Mouse (Mus musculus) liver, embryonic 11.5 days (tissue): ENCODE data around the gene Wfikkn2. TPM values are rescaled to one million over a fixed set of nuclear protein-coding genes. Genes with fewer than 3 reads are reported as not detected.

Experiments used
- ATAC-seq: fragments of 200-750 bp; cut with Nextera tagmentation; replicated peaks from 2 replicates; pipeline ENCODE4 v1.8.0; 2017; ENCODE audit warnings: moderate number of reproducible peaks, mild to moderate bottlenecking, moderate TSS enrichment, moderate library complexity; ENCODE audit not compliant: low FRiP score
- DNase-seq: peaks from one replicate; pipeline ENCODE4 v3.0.0-alpha.2; 2017; ENCODE audit warnings: low spot score
- H3K27ac ChIP-seq: fragments of 300-500 bp; sonication (generic); 2 replicates; pipeline ENCODE4 v1.5.1; 2014; ENCODE audit warnings: mild to moderate bottlenecking, low read depth, low read length, control low read depth
- H3K27me3 ChIP-seq: fragments of 300-500 bp; sonication (generic); replicated peaks from 2 replicates; pipeline ENCODE4 v1.6.1; 2014; ENCODE audit warnings: low read length, mixed read lengths; ENCODE audit not compliant: control insufficient read depth, insufficient read depth
- H3K36me3 ChIP-seq: fragments of 300-500 bp; sonication (generic); 2 replicates; pipeline ENCODE4 v1.6.1; 2014; ENCODE audit warnings: mild to moderate bottlenecking, low read length, moderate library complexity, mixed read lengths; ENCODE audit not compliant: control insufficient read depth, insufficient read depth
- H3K4me1 ChIP-seq: fragments of 300-500 bp; sonication (generic); replicated peaks from 2 replicates; pipeline ENCODE4 v1.6.1; 2014; ENCODE audit warnings: low read length, mixed read lengths; ENCODE audit not compliant: control insufficient read depth, insufficient read depth
- H3K4me2 ChIP-seq: fragments of 300-500 bp; sonication (generic); 2 replicates; pipeline ENCODE4 v1.6.1; 2014; ENCODE audit warnings: mild to moderate bottlenecking, control low read depth, moderate library complexity
- H3K4me3 ChIP-seq: fragments of 300-500 bp; sonication (generic); 2 replicates; pipeline ENCODE4 v1.5.1; 2014; ENCODE audit warnings: low read depth, low read length, control low read depth
- H3K9ac ChIP-seq: fragments of 300-500 bp; sonication (generic); 2 replicates; pipeline ENCODE4 v1.6.1; 2014; ENCODE audit warnings: low read depth, low read length, control low read depth
- H3K9me3 ChIP-seq: fragments of 300-500 bp; sonication (generic); 2 replicates; pipeline ENCODE4 v1.6.1; 2016; ENCODE audit warnings: low read length, inconsistent platforms, mixed read lengths; ENCODE audit not compliant: control insufficient read depth
- WGBS: fragments of 180-500 bp; shearing (Covaris S2); extraction: QIAGEN DNeasy Blood & Tissue Kit; methylation state at CpG from one replicate; pipeline ENCODE4 v1.1.7; 2014; 5-methylcytosine and 5-hydroxymethylcytosine counted together
- polyA plus RNA-seq: library from polyadenylated mRNA; unstranded; fragments of >200 nt; fragmentation: Nextera tagmentation; extraction: Ambion mirVana; gene quantifications from 2 replicates; pipeline ENCODE4 v1.2.1, GENCODE M21; 2014

Wfikkn2 gene
- polyA plus RNA-seq, 1 experiment from 2014 or later = 0.36 TPM

DNA sequence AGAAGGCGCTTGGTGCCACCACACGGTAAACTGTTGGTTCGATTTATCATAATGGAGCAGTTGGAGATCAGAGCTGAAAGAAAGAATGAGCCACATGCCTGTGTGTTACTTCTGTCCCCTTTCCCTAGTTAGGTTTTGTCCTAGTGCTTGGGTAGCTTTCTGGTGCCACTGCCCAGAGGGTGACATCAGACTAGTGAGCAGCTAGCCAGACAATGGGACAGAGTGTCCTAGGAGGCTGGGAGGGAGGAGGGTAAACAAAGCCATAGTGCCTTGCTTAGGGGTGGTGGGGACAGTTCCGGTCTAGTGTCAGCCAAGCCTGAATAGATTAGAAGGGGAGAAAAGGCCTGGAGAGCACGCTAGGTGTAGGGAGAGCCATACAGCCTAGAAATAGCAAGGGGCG, 12.4 kb downstream of the Wfikkn2 start:
- Histone ChIP-seq H3K4me1 (peaks cover 28% of the 10 kb centered on the region), H3K9me3 (no peaks in the 10 kb centered on the region), H3K4me2 (no peak overlapping the region), H3K4me3 (no peak overlapping the region), H3K36me3 (no peaks in the 10 kb centered on the region), H3K27ac (no peak overlapping the region), H3K27me3 (no peaks in the 10 kb centered on the region), H3K9ac (no peak overlapping the region)
- ATAC-seq = no peak
- DNase-seq = no peak
- WGBS = 78% methylated on average over 6 of the region's 6 CpGs

- H3K4me3 ChIP-seq = no peak overlapping the region
- H3K36me3 ChIP-seq = no peaks in the 10 kb centered on the region
- ATAC-seq (no peak), DNase-seq (no peak)
- H3K4me1 ChIP-seq = peaks cover 28% of the 10 kb centered on the region
- no peaks in the 10 kb centered on the region for H3K27me3 ChIP-seq
- no peak overlapping the region for H3K27ac ChIP-seq
- no peaks in the 10 kb centered on the region for H3K9me3 ChIP-seq
- 76% methylated on average over 19 of the region's 19 CpGs for WGBS
- H3K4me2 ChIP-seq = no peak overlapping the region
- H3K9ac ChIP-seq = no peak overlapping the region
Measured at GRCm38 (mm10) chr11:94231821-94232552, 13.8 kb downstream of the Wfikkn2 start.

DNA sequence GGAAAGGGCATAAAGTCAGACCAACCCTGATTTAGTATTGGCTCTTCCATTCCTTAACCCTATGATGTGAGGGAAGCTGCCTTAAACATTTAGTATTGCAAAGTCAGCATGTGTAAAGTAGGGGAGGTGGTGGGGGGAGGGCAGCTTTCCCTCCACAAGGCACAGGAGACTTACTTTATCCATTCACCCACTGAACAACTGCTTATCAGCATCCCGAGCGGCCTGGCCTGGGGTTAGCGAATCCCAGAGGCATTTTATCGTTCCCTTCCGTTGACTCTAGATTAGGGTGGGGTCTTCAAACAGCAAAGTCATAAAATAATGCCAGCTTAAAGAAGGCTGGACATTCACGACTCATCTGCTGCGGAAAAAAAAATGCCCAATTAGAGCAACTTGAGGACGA, 15.6 kb downstream of the Wfikkn2 start:
- Histone ChIP-seq H3K4me2 (peak overlapping the region; percentile 23), H3K4me1 (peaks cover 23% of the 10 kb centered on the region), H3K36me3 (no peaks in the 10 kb centered on the region), H3K27me3 (no peaks in the 10 kb centered on the region), H3K27ac (no peak overlapping the region), H3K9me3 (no peaks in the 10 kb centered on the region), H3K4me3 (no peak overlapping the region), H3K9ac (no peak overlapping the region)
- DNase-seq (no peak), ATAC-seq (peak; percentile 65)
- whole genome bisulfite sequencing = 36% methylated on average over 8 of the region's 8 CpGs

- 90% methylated on average over 5 of the region's 5 CpGs for WGBS
- DNase-seq (no peak), ATAC-seq (no peak)
- peaks cover 20% of the 10 kb centered on the region for H3K4me1 ChIP-seq
- no peak overlapping the region for H3K4me2 ChIP-seq
- no peak overlapping the region for H3K27ac ChIP-seq
- no peaks in the 10 kb centered on the region for H3K9me3 ChIP-seq
- no peaks in the 10 kb centered on the region for H3K27me3 ChIP-seq
- H3K4me3 ChIP-seq = no peak overlapping the region
- no peak overlapping the region for H3K9ac ChIP-seq
- no peaks in the 10 kb centered on the region for H3K36me3 ChIP-seq
Measured at GRCm38 (mm10) chr11:94229207-94229960, 16.4 kb downstream of the Wfikkn2 start.

DNA sequence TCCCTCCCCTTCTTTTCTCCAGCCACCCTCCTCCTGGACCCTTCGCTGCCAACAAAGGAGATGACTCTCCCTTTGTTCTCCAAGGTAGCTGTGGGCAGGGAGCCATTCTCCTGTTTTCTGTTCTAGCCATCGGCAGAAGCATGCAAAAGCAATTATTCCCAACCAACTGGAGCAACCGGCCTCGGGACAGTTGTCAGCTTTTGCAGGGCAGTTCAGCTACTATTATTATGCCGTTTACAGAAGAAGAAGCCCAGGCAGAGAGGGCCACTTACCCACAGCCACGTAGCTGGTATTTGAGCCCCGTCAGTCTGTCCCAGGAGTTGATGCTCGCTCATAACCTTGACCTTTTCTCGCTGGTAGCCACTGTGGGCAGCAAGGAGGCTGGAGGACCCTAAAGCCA, 17.4 kb downstream of the Wfikkn2 start:
- Histone ChIP-seq H3K4me3 (no peak overlapping the region), H3K27ac (no peak overlapping the region), H3K36me3 (no peaks in the 10 kb centered on the region), H3K9me3 (no peaks in the 10 kb centered on the region), H3K4me2 (no peak overlapping the region), H3K9ac (no peak overlapping the region), H3K4me1 (peaks cover 20% of the 10 kb centered on the region), H3K27me3 (no peaks in the 10 kb centered on the region)
- DNase-seq (no peak), ATAC-seq (no peak)
- 69% methylated on average over 9 of the region's 9 CpGs for WGBS

- peak; percentile 48 for ATAC-seq
- Histone ChIP-seq H3K27me3 (no peaks in the 10 kb centered on the region), H3K27ac (no peak overlapping the region), H3K9ac (no peak overlapping the region), H3K9me3 (no peaks in the 10 kb centered on the region), H3K4me2 (no peak overlapping the region), H3K36me3 (no peaks in the 10 kb centered on the region), H3K4me1 (peaks cover 16% of the 10 kb centered on the region), H3K4me3 (no peak overlapping the region)
- WGBS = 33% methylated on average over 7 of the region's 7 CpGs
- no peak for DNase-seq
Measured at GRCm38 (mm10) chr11:94225985-94226384, 19.8 kb downstream of the Wfikkn2 start.

DNA sequence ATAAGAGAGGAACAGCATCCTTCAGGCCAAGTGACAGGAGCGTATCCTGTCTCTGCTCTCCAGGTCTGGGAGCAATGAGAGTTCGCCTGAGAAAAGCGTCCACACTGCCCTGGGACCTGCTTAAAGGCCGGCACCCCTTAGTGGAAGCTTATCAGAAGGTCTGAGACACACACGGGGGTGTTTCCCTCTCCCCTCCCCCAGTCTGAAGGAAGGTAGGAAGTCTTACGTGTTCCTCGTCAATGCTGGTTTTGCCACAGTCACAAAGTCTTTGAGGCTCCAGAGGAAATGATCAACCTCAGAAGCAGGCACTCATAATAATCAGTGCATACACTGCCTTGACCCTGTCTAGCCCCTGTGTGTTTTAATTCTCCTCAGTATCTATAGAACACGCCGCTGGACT, 22.3 kb downstream of the Wfikkn2 start:
- WGBS = 60% methylated on average over 9 of the region's 9 CpGs
- ATAC-seq (no peak), DNase-seq (no peak)
- H3K27me3 ChIP-seq = no peaks in the 10 kb centered on the region
- H3K9ac ChIP-seq = no peak overlapping the region
- no peak overlapping the region for H3K27ac ChIP-seq
- H3K9me3 ChIP-seq = no peaks in the 10 kb centered on the region
- H3K36me3 ChIP-seq = no peaks in the 10 kb centered on the region
- H3K4me2 ChIP-seq = no peak overlapping the region
- H3K4me3 ChIP-seq = no peak overlapping the region
- H3K4me1 ChIP-seq = peaks cover 2% of the 10 kb centered on the region; the same call in 1 of the 2 replicates

DNA sequence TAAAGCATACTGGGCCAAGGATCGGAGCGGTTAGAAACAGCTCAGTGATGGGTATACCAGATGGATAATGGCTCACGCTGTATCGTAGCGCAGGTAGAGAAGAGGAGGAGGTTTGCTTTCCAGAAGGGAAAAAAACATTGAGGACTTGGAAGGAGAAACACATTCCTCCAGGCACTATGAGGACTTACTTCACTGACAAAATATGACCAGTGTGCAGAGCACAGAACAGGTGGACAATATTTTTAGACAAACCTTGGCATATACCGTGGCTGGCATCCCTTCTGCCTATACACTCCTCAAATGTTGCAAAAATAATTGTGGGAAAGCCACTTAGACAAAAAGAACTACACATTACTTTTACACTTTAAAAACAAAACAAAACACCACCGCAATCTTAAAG, 24.5 kb downstream of the Wfikkn2 start:
- H3K9me3 ChIP-seq = no peaks in the 10 kb centered on the region
- peaks cover 2% of the 10 kb centered on the region; the same call in 1 of the 2 replicates for H3K4me1 ChIP-seq
- no peak overlapping the region for H3K4me2 ChIP-seq
- WGBS = 89% methylated on average over 7 of the region's 7 CpGs
- no peak overlapping the region for H3K9ac ChIP-seq
- DNase-seq (no peak), ATAC-seq (no peak)
- H3K36me3 ChIP-seq = no peaks in the 10 kb centered on the region
- no peak overlapping the region for H3K27ac ChIP-seq
- no peaks in the 10 kb centered on the region for H3K27me3 ChIP-seq
- no peak overlapping the region for H3K4me3 ChIP-seq

- Histone ChIP-seq H3K4me1 (no peaks in the 10 kb centered on the region; the same call in 1 of the 2 replicates), H3K9ac (no peak overlapping the region), H3K4me2 (no peak overlapping the region), H3K4me3 (no peak overlapping the region), H3K9me3 (no peaks in the 10 kb centered on the region), H3K27ac (no peak overlapping the region), H3K27me3 (no peaks in the 10 kb centered on the region), H3K36me3 (peaks cover 9% of the 10 kb centered on the region; the same call in 1 of the 2 replicates)
- 70% methylated on average over 2 of the region's 2 CpGs for WGBS
- no peak for ATAC-seq
- no peak for DNase-seq
Measured at GRCm38 (mm10) chr11:94216247-94216646, 29.6 kb downstream of the Wfikkn2 start.
